ENCODE assay signal across 19 mouse cellular contexts in the genomic region with DNA sequence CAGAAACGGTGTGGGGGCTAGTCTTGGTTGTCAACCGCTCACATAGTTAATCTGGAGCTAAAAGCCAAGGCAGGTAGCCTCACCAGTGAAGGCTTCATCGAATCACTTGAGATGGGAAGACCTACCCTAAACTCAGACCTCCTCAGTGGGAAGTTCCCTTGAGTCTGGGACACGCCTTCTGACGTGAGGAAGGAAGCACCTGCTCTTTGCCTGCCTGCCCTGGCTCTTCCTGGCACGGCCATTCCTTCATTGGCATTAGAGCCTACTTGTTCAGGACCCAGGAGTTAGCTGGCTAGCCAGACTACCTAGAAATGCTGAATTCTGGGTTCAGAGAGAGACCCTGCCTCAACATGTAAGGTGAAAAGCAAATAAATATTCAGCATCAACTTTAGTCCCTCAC.
"Had no signal": no experiment of that assay in that cellular context is flagged by ENCODE, and none has a peak within 500 bp of the region (broad histone marks: within the 10 kb centered on the region; RNA-seq: fewer than 3 reads in every experiment).

No protein-coding gene starts in this region.

- H3K36me3 ChIP-seq: neural tube, embryonic 13.5 days; neural tube, embryonic 15.5 days had no signal

- ATAC-seq: midbrain, embryonic 16.5 days had no signal

- H3K9me3 ChIP-seq: neural tube, embryonic 13.5 days; neural tube, embryonic 15.5 days had no signal

- H3K4me2 ChIP-seq: lung, embryonic 14.5 days; midbrain, embryonic 11.5 days; neural tube, embryonic 13.5 days; neural tube, embryonic 15.5 days had no signal

- H3K9ac ChIP-seq: lung, embryonic 14.5 days; neural tube, embryonic 13.5 days; neural tube, embryonic 15.5 days had no signal

- H3K4me3 ChIP-seq: megakaryocyte, embryonic 14.5 days; myocyte; neural tube, embryonic 13.5 days; neural tube, embryonic 15.5 days had no signal

- H3K27ac ChIP-seq: neural tube, embryonic 13.5 days; neural tube, embryonic 15.5 days had no signal

- H3K27me3 ChIP-seq: megakaryocyte, embryonic 14.5 days; neural tube, embryonic 13.5 days; neural tube, embryonic 15.5 days had no signal

- DNase-seq: lung, adult 18-20 months; lung, embryonic 14.5 days; lung, postnatal 10 days; lung, postnatal 4 days; midbrain, embryonic 14.5 days; retina, postnatal 1 day; right cerebral cortex, adult 18-20 months; right cerebral cortex, postnatal 25 days; right cerebral cortex, postnatal 4 days; spleen, adult 18-20 months; thymus, adult 18-20 months; thymus, postnatal 14 days; thymus, postnatal 36 days had no signal
